Mouse (Mus musculus) MEL (cell line): ENCODE results near the gene Gpr174. TPM values are rescaled to one million over a fixed set of nuclear protein-coding genes. Genes with fewer than 3 reads are reported as not detected.

Experiments used
- DNase-seq: peaks from one replicate; pipeline ENCODE4 v3.0.0; 2011; ENCODE audit warnings: low read depth, low spot score
- H3K27ac ChIP-seq: 2 replicates; pipeline ENCODE4 v1.5.1; 2012; ENCODE audit warnings: low read depth, mild to moderate bottlenecking, control low read depth, low read length, moderate library complexity; ENCODE audit not compliant: control insufficient read depth
- H3K27me3 ChIP-seq, 2 experiments: fragments of 150-350 bp in 1 of 2; sonication (generic) in 1 of 2; 2 replicates each; pipeline ENCODE4 v1.6.1; 2012; ENCODE audit warnings: low read length in 2 of 2, mild to moderate bottlenecking in 2 of 2, improper control_type of control experiment in 1 of 2, moderate library complexity in 1 of 2; ENCODE audit not compliant: insufficient read depth in 2 of 2, control insufficient read depth in 1 of 2
- H3K36me3 ChIP-seq, 2 experiments: 2 replicates each; pipeline ENCODE4 v1.6.1; 2012 to 2014; ENCODE audit warnings: low read length in 2 of 2, improper control_type of control experiment in 1 of 2, inconsistent platforms in 1 of 2, mild to moderate bottlenecking in 1 of 2; ENCODE audit not compliant: insufficient read depth in 2 of 2, control insufficient read depth in 1 of 2
- H3K4me1 ChIP-seq, 2 experiments: fragments of 150-350 bp in 1 of 2; sonication (generic) in 1 of 2; 2 replicates each; pipeline ENCODE4 v1.6.1; 2012; ENCODE audit warnings: low read length in 2 of 2, improper control_type of control experiment in 1 of 2, mild to moderate bottlenecking in 1 of 2; ENCODE audit not compliant: insufficient read depth in 2 of 2, control insufficient read depth in 1 of 2
- H3K4me3 ChIP-seq, 2 experiments: fragments of 150-350 bp in 1 of 2; sonication (generic) in 1 of 2; 2 replicates each; pipeline ENCODE4 v1.5.1; 2012; ENCODE audit warnings: low read depth in 2 of 2, low read length in 2 of 2, mild to moderate bottlenecking in 2 of 2, moderate library complexity in 2 of 2, control low read depth in 1 of 2, improper control_type of control experiment in 1 of 2; ENCODE audit not compliant: control insufficient read depth in 1 of 2, insufficient read depth in 1 of 2
- H3K79me2 ChIP-seq: 2 replicates; pipeline ENCODE4 v1.6.1; 2012; ENCODE audit warnings: mild to moderate bottlenecking, low read length, moderate library complexity; ENCODE audit not compliant: control insufficient read depth, poor library complexity, insufficient read depth
- H3K9ac ChIP-seq: 2 replicates; pipeline ENCODE4 v1.6.1; 2012; ENCODE audit warnings: low read depth, mild to moderate bottlenecking, control low read depth, low read length, moderate library complexity; ENCODE audit not compliant: control insufficient read depth, poor library complexity, severe bottlenecking
- H3K9me3 ChIP-seq: fragments of 150-350 bp; sonication (generic); replicated peaks from 2 replicates; pipeline ENCODE4 v1.6.1; 2012; ENCODE audit warnings: mild to moderate bottlenecking, low read length, improper control_type of control experiment, moderate library complexity; ENCODE audit not compliant: insufficient read depth
- BHLHE40 ChIP-seq: IDR thresholded peaks from 2 replicates; pipeline ENCODE4 v1.6.1; 2012; ENCODE audit warnings: low read depth, mild to moderate bottlenecking, inconsistent platforms, low read length, improper control_type of control experiment, borderline replicate concordance
- CHD2 ChIP-seq: IDR thresholded peaks from 2 replicates; pipeline ENCODE4 v1.6.1; 2011; ENCODE audit warnings: low read length, improper control_type of control experiment
- E2F4 ChIP-seq: IDR thresholded peaks from 2 replicates; pipeline ENCODE4 v1.6.1; 2011; ENCODE audit warnings: low read depth, low read length, improper control_type of control experiment, borderline replicate concordance
- ELF1 ChIP-seq: IDR thresholded peaks from 2 replicates; pipeline ENCODE4 v1.6.1; 2014; ENCODE audit warnings: low read depth, mild to moderate bottlenecking, inconsistent platforms, low read length, improper control_type of control experiment, moderate library complexity
- EP300 ChIP-seq, 2 experiments: IDR thresholded peaks; 2 replicates each; pipeline ENCODE4 v1.6.1; 2011; ENCODE audit warnings: improper control_type of control experiment in 2 of 2, low read length in 2 of 2, low read depth in 1 of 2, mild to moderate bottlenecking in 1 of 2
- ETS1 ChIP-seq: IDR thresholded peaks from 2 replicates; pipeline ENCODE4 v1.6.1; 2012; ENCODE audit warnings: low read depth, mild to moderate bottlenecking, inconsistent platforms, low read length, improper control_type of control experiment, moderate library complexity
- GABPA ChIP-seq: IDR thresholded peaks from 2 replicates; pipeline ENCODE4 v1.6.1; 2012; ENCODE audit warnings: low read depth, mild to moderate bottlenecking, inconsistent platforms, low read length, improper control_type of control experiment, moderate library complexity
- HCFC1 ChIP-seq: IDR thresholded peaks from 2 replicates; pipeline ENCODE4 v1.6.1; 2012; ENCODE audit warnings: low read depth, mild to moderate bottlenecking, inconsistent platforms, low read length, improper control_type of control experiment, moderate library complexity
- KAT2A ChIP-seq: conservative IDR thresholded peaks from 2 replicates; pipeline ENCODE4 v1.6.1; 2012; ENCODE audit warnings: low read depth, low read length, improper control_type of control experiment, inconsistent platforms
- MAFK ChIP-seq: IDR thresholded peaks from 2 replicates; pipeline ENCODE4 v1.6.1; 2011; ENCODE audit warnings: low read depth, mild to moderate bottlenecking, low read length, improper control_type of control experiment, borderline replicate concordance
- MEF2A ChIP-seq: IDR thresholded peaks from 2 replicates; pipeline ENCODE4 v1.6.1; 2014; ENCODE audit warnings: low read depth, mild to moderate bottlenecking, inconsistent platforms, low read length, improper control_type of control experiment; ENCODE audit not compliant: poor library complexity, insufficient replicate concordance, severe bottlenecking; ENCODE audit errors: extremely low read depth
- MXI1 ChIP-seq: IDR thresholded peaks from 2 replicates; pipeline ENCODE4 v1.6.1; 2011; ENCODE audit warnings: mild to moderate bottlenecking, low read depth, low read length, improper control_type of control experiment
- MYB ChIP-seq: IDR thresholded peaks from 2 replicates; pipeline ENCODE4 v1.6.1; 2011; ENCODE audit warnings: mild to moderate bottlenecking, low read depth, low read length, improper control_type of control experiment
- NRF1 ChIP-seq: IDR thresholded peaks from 2 replicates; pipeline ENCODE4 v1.6.1; 2014; ENCODE audit warnings: low read depth, mild to moderate bottlenecking, inconsistent platforms, low read length, improper control_type of control experiment, moderate library complexity; ENCODE audit not compliant: poor library complexity, insufficient read depth, severe bottlenecking
- RAD21 ChIP-seq: IDR thresholded peaks from 2 replicates; pipeline ENCODE4 v1.6.1; 2011; ENCODE audit warnings: mild to moderate bottlenecking, low read depth, low read length, improper control_type of control experiment
- RCOR1 ChIP-seq: IDR thresholded peaks from 2 replicates; pipeline ENCODE4 v1.6.1; 2012; ENCODE audit warnings: low read depth, mild to moderate bottlenecking, inconsistent platforms, low read length, improper control_type of control experiment
- SIN3A ChIP-seq: IDR thresholded peaks from 2 replicates; pipeline ENCODE4 v1.6.1; 2012; ENCODE audit warnings: low read length, improper control_type of control experiment, inconsistent platforms
- SMC3 ChIP-seq: IDR thresholded peaks from 2 replicates; pipeline ENCODE4 v1.6.1; 2011; ENCODE audit warnings: low read depth, low read length, improper control_type of control experiment
- TBP ChIP-seq: IDR thresholded peaks from 2 replicates; pipeline ENCODE4 v1.8.0; 2011; ENCODE audit warnings: low read depth, low read length, improper control_type of control experiment
- USF1 ChIP-seq: IDR thresholded peaks from 2 replicates; pipeline ENCODE4 v1.6.1; 2014; ENCODE audit warnings: low read depth, mild to moderate bottlenecking, inconsistent platforms, low read length, improper control_type of control experiment, moderate library complexity
- ZC3H11A ChIP-seq: IDR thresholded peaks from 2 replicates; pipeline ENCODE4 v1.6.1; 2012; ENCODE audit warnings: low read depth, mild to moderate bottlenecking, inconsistent platforms, low read length, improper control_type of control experiment
- polyA plus RNA-seq, 2 experiments: library from polyadenylated mRNA; stranded (reverse) in 1 of 2; unstranded in 1 of 2; fragments of >175 nt in 1 of 2; fragments of >200 nt in 1 of 2; gene quantifications; 2 replicates each; pipeline versions ENCODE4 v1.2.1 to v1.2.4; 2012; ENCODE audit warnings: low replicate concordance in 2 of 2, low read depth in 1 of 2; ENCODE audit not compliant: insufficient read length in 2 of 2, insufficient read depth in 1 of 2, missing spikeins in 1 of 2
- total RNA-seq: library from RNA; depleted of rRNA; stranded (reverse); fragments of 300-350 nt; gene quantifications from 2 replicates; pipeline ENCODE4 v1.2.3, GENCODE M21; 2012

Gpr174 gene
- total and polyA plus RNA-seq, 3 experiments: 1.1 to 2.8 TPM; not detected in 1

DNA sequence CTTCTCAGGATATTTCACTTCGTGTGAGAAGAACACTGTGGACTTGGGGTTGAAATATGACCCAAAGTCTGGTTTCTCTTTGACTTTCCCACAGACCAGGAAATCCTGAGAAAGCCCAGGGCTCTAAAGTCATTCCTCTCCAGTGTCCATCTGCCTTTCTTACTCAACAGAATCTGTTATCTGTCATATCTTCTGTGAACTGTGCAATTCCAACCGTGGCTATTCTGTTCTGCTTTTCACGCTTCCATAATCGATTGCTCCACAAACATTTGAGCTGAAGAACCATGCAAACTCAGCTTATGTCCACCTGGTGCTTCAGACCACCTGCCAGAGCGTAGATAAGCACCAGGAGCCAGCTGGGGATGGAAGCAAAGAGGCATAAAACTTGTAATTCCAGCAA lies 56.9 kb downstream of the Gpr174 start:
- no peak for TF ChIP-seq ELF1
- TF ChIP-seq ZC3H11A: no peak
- no peak for TF ChIP-seq MAFK
- TF ChIP-seq SIN3A: no peak
- no peak for TF ChIP-seq KAT2A
- no peak for TF ChIP-seq MXI1
- no peak for TF ChIP-seq SMC3
- no peak for TF ChIP-seq RCOR1
- DNase-seq: no peak
- H3K79me2 ChIP-seq: no peaks in the 10 kb centered on the region
- H3K4me3 ChIP-seq: no peak overlapping the region
- no peaks in the 10 kb centered on the region for H3K27me3 ChIP-seq
- no peak overlapping the region for H3K9ac ChIP-seq
- no peaks in the 10 kb centered on the region for H3K36me3 ChIP-seq
- H3K27ac ChIP-seq: no peak overlapping the region
- no peaks in the 10 kb centered on the region for H3K9me3 ChIP-seq
- H3K4me1 ChIP-seq: no peaks in the 10 kb centered on the region

- H3K27me3 ChIP-seq: no peaks in the 10 kb centered on the region
- no peaks in the 10 kb centered on the region for H3K9me3 ChIP-seq
- no peak overlapping the region for H3K4me3 ChIP-seq
- no peak overlapping the region for H3K9ac ChIP-seq
- no peak for TF ChIP-seq MYB
- no peak for TF ChIP-seq BHLHE40
- no peak for TF ChIP-seq TBP
- TF ChIP-seq MEF2A: no peak
- TF ChIP-seq HCFC1: no peak
- no peaks in the 10 kb centered on the region for H3K79me2 ChIP-seq
- no peak overlapping the region for H3K27ac ChIP-seq
- no peaks in the 10 kb centered on the region for H3K36me3 ChIP-seq
- no peak for DNase-seq
- H3K4me1 ChIP-seq: peaks cover 0 to 2% of the 10 kb centered on the region in 2 experiments; a peak in 1 of 4 replicates
Observed at GRCm38 (mm10) chrX:107325697-107326381, 70.2 kb downstream of the Gpr174 start.

GRCm38 (mm10) chrX:107329849-107330248 lies 74.2 kb downstream of the Gpr174 start:
- peak; percentile 86 for DNase-seq
- peaks cover 0 to 2% of the 10 kb centered on the region in 2 experiments; a peak in 1 of 4 replicates for H3K4me1 ChIP-seq
- H3K9me3 ChIP-seq: no peaks in the 10 kb centered on the region
- no peaks in the 10 kb centered on the region for H3K27me3 ChIP-seq
- no peaks in the 10 kb centered on the region for H3K79me2 ChIP-seq
- no peak overlapping the region for H3K4me3 ChIP-seq
- no peak for TF ChIP-seq CHD2
- TF ChIP-seq ETS1: 0 out of 2 replicates have a peak, but pooled peaks have one; percentile 29
- TF ChIP-seq GABPA: no peak
- TF ChIP-seq SIN3A: no peak
- peak; percentile 8 to 53; a peak in 1 of 4 replicates for TF ChIP-seq EP300 (IDR thresholded peaks at IDR 0.05; ENCODE audit: low read depth in 1 of 2, low read length in 2 of 2)
- TF ChIP-seq TBP: no peak
- TF ChIP-seq E2F4: no peak
- no peak for TF ChIP-seq SMC3
- no peak for TF ChIP-seq HCFC1
- no peak for TF ChIP-seq RAD21
- peak; percentile 37; the same call in 1 of the 2 replicates for TF ChIP-seq MEF2A
- no peak for TF ChIP-seq NRF1
- no peak for TF ChIP-seq MAFK
- TF ChIP-seq USF1: no peak
- TF ChIP-seq MYB: no peak
- H3K36me3 ChIP-seq: no peaks in the 10 kb centered on the region
- H3K9ac ChIP-seq: no peak overlapping the region
- H3K27ac ChIP-seq: no peak overlapping the region
